Mouse (Mus musculus) MEL (cell line): ENCODE results near the gene Slc44a5. TPM values are rescaled to one million over a fixed set of nuclear protein-coding genes. Genes with fewer than 3 reads are reported as not detected.

Experiments
- DNase-seq: peaks from one replicate; pipeline ENCODE4 v3.0.0; 2011; ENCODE audit warnings: low read depth, low spot score
- H3K27ac ChIP-seq: 2 replicates; pipeline ENCODE4 v1.5.1; 2012; ENCODE audit warnings: low read depth, mild to moderate bottlenecking, control low read depth, low read length, moderate library complexity; ENCODE audit not compliant: control insufficient read depth
- H3K27me3 ChIP-seq, 2 experiments: fragments of 150-350 bp in 1 of 2; sonication (generic) in 1 of 2; 2 replicates each; pipeline ENCODE4 v1.6.1; 2012; ENCODE audit warnings: low read length in 2 of 2, mild to moderate bottlenecking in 2 of 2, improper control_type of control experiment in 1 of 2, moderate library complexity in 1 of 2; ENCODE audit not compliant: insufficient read depth in 2 of 2, control insufficient read depth in 1 of 2
- H3K36me3 ChIP-seq, 2 experiments: 2 replicates each; pipeline ENCODE4 v1.6.1; 2012 to 2014; ENCODE audit warnings: low read length in 2 of 2, improper control_type of control experiment in 1 of 2, inconsistent platforms in 1 of 2, mild to moderate bottlenecking in 1 of 2; ENCODE audit not compliant: insufficient read depth in 2 of 2, control insufficient read depth in 1 of 2
- H3K4me1 ChIP-seq, 2 experiments: fragments of 150-350 bp in 1 of 2; sonication (generic) in 1 of 2; 2 replicates each; pipeline ENCODE4 v1.6.1; 2012; ENCODE audit warnings: low read length in 2 of 2, improper control_type of control experiment in 1 of 2, mild to moderate bottlenecking in 1 of 2; ENCODE audit not compliant: insufficient read depth in 2 of 2, control insufficient read depth in 1 of 2
- H3K4me3 ChIP-seq, 2 experiments: fragments of 150-350 bp in 1 of 2; sonication (generic) in 1 of 2; 2 replicates each; pipeline ENCODE4 v1.5.1; 2012; ENCODE audit warnings: low read depth in 2 of 2, low read length in 2 of 2, mild to moderate bottlenecking in 2 of 2, moderate library complexity in 2 of 2, control low read depth in 1 of 2, improper control_type of control experiment in 1 of 2; ENCODE audit not compliant: control insufficient read depth in 1 of 2, insufficient read depth in 1 of 2
- H3K79me2 ChIP-seq: 2 replicates; pipeline ENCODE4 v1.6.1; 2012; ENCODE audit warnings: mild to moderate bottlenecking, low read length, moderate library complexity; ENCODE audit not compliant: control insufficient read depth, poor library complexity, insufficient read depth
- H3K9ac ChIP-seq: 2 replicates; pipeline ENCODE4 v1.6.1; 2012; ENCODE audit warnings: low read depth, mild to moderate bottlenecking, control low read depth, low read length, moderate library complexity; ENCODE audit not compliant: control insufficient read depth, poor library complexity, severe bottlenecking
- H3K9me3 ChIP-seq: fragments of 150-350 bp; sonication (generic); replicated peaks from 2 replicates; pipeline ENCODE4 v1.6.1; 2012; ENCODE audit warnings: mild to moderate bottlenecking, low read length, improper control_type of control experiment, moderate library complexity; ENCODE audit not compliant: insufficient read depth
- BHLHE40 ChIP-seq: IDR thresholded peaks from 2 replicates; pipeline ENCODE4 v1.6.1; 2012; ENCODE audit warnings: low read depth, mild to moderate bottlenecking, inconsistent platforms, low read length, improper control_type of control experiment, borderline replicate concordance
- CHD1 ChIP-seq: IDR thresholded peaks from 2 replicates; pipeline ENCODE4 v1.6.1; 2012; ENCODE audit warnings: low read depth, mild to moderate bottlenecking, inconsistent platforms, low read length, improper control_type of control experiment
- CTCF ChIP-seq, 3 experiments: IDR thresholded peaks in 2 of 3; conservative IDR thresholded peaks in 1 of 3; 2 replicates each; pipeline ENCODE4 v1.5.1; 2011 to 2012; ENCODE audit warnings: low read length in 3 of 3, low read depth in 2 of 3, mild to moderate bottlenecking in 2 of 3, improper control_type of control experiment in 1 of 3, inconsistent platforms in 1 of 3, mixed read lengths in 1 of 3, moderate library complexity in 1 of 3; ENCODE audit not compliant: control insufficient read depth in 1 of 3, insufficient read depth in 1 of 3, poor library complexity in 1 of 3, severe bottlenecking in 1 of 3
- EP300 ChIP-seq, 2 experiments: IDR thresholded peaks; 2 replicates each; pipeline ENCODE4 v1.6.1; 2011; ENCODE audit warnings: improper control_type of control experiment in 2 of 2, low read length in 2 of 2, low read depth in 1 of 2, mild to moderate bottlenecking in 1 of 2
- GATA1 ChIP-seq: IDR thresholded peaks from 2 replicates; pipeline ENCODE4 v1.6.1; 2011; ENCODE audit warnings: low read depth, low read length, improper control_type of control experiment
- HCFC1 ChIP-seq: IDR thresholded peaks from 2 replicates; pipeline ENCODE4 v1.6.1; 2012; ENCODE audit warnings: low read depth, mild to moderate bottlenecking, inconsistent platforms, low read length, improper control_type of control experiment, moderate library complexity
- KAT2A ChIP-seq: conservative IDR thresholded peaks from 2 replicates; pipeline ENCODE4 v1.6.1; 2012; ENCODE audit warnings: low read depth, low read length, improper control_type of control experiment, inconsistent platforms
- MAX ChIP-seq: IDR thresholded peaks from 2 replicates; pipeline ENCODE4 v1.6.1; 2011; ENCODE audit warnings: low read length, improper control_type of control experiment
- MAZ ChIP-seq: IDR thresholded peaks from 2 replicates; pipeline ENCODE4 v1.6.1; 2012; ENCODE audit warnings: low read depth, mild to moderate bottlenecking, inconsistent platforms, low read length, improper control_type of control experiment
- MEF2A ChIP-seq: IDR thresholded peaks from 2 replicates; pipeline ENCODE4 v1.6.1; 2014; ENCODE audit warnings: low read depth, mild to moderate bottlenecking, inconsistent platforms, low read length, improper control_type of control experiment; ENCODE audit not compliant: poor library complexity, insufficient replicate concordance, severe bottlenecking; ENCODE audit errors: extremely low read depth
- MXI1 ChIP-seq: IDR thresholded peaks from 2 replicates; pipeline ENCODE4 v1.6.1; 2011; ENCODE audit warnings: mild to moderate bottlenecking, low read depth, low read length, improper control_type of control experiment
- MYB ChIP-seq: IDR thresholded peaks from 2 replicates; pipeline ENCODE4 v1.6.1; 2011; ENCODE audit warnings: mild to moderate bottlenecking, low read depth, low read length, improper control_type of control experiment
- NELFE ChIP-seq: IDR thresholded peaks from 2 replicates; pipeline ENCODE4 v1.6.1; 2011; ENCODE audit warnings: low read depth, low read length, improper control_type of control experiment
- NRF1 ChIP-seq: IDR thresholded peaks from 2 replicates; pipeline ENCODE4 v1.6.1; 2014; ENCODE audit warnings: low read depth, mild to moderate bottlenecking, inconsistent platforms, low read length, improper control_type of control experiment, moderate library complexity; ENCODE audit not compliant: poor library complexity, insufficient read depth, severe bottlenecking
- POLR2AphosphoS2 ChIP-seq: IDR thresholded peaks from 2 replicates; pipeline ENCODE4 v1.6.1; 2011; ENCODE audit warnings: low read length, improper control_type of control experiment
- POLR2AphosphoS5 ChIP-seq: IDR thresholded peaks from 2 replicates; pipeline ENCODE4 v1.6.1; 2012; ENCODE audit warnings: low read depth, borderline replicate concordance, mild to moderate bottlenecking, inconsistent platforms, low read length, moderate library complexity, mixed read lengths
- RAD21 ChIP-seq: IDR thresholded peaks from 2 replicates; pipeline ENCODE4 v1.6.1; 2011; ENCODE audit warnings: mild to moderate bottlenecking, low read depth, low read length, improper control_type of control experiment
- TCF12 ChIP-seq: IDR thresholded peaks from 2 replicates; pipeline ENCODE4 v1.6.1; 2014; ENCODE audit warnings: low read depth, mild to moderate bottlenecking, inconsistent platforms, low read length, improper control_type of control experiment, moderate library complexity
- USF2 ChIP-seq, 2 experiments: IDR thresholded peaks; 2 replicates each; pipeline ENCODE4 v1.6.1; 2011 to 2012; ENCODE audit warnings: improper control_type of control experiment in 2 of 2, low read length in 2 of 2, borderline replicate concordance in 1 of 2, inconsistent platforms in 1 of 2, low read depth in 1 of 2, mild to moderate bottlenecking in 1 of 2; ENCODE audit not compliant: insufficient read depth in 1 of 2
- ZC3H11A ChIP-seq: IDR thresholded peaks from 2 replicates; pipeline ENCODE4 v1.6.1; 2012; ENCODE audit warnings: low read depth, mild to moderate bottlenecking, inconsistent platforms, low read length, improper control_type of control experiment
- ZKSCAN1 ChIP-seq: IDR thresholded peaks from 2 replicates; pipeline ENCODE4 v1.6.1; 2012; ENCODE audit warnings: low read depth, mild to moderate bottlenecking, inconsistent platforms, low read length, improper control_type of control experiment, moderate library complexity
- polyA plus RNA-seq, 2 experiments: library from polyadenylated mRNA; stranded (reverse) in 1 of 2; unstranded in 1 of 2; fragments of >175 nt in 1 of 2; fragments of >200 nt in 1 of 2; gene quantifications; 2 replicates each; pipeline versions ENCODE4 v1.2.1 to v1.2.4; 2012; ENCODE audit warnings: low replicate concordance in 2 of 2, low read depth in 1 of 2; ENCODE audit not compliant: insufficient read length in 2 of 2, insufficient read depth in 1 of 2, missing spikeins in 1 of 2
- total RNA-seq: library from RNA; depleted of rRNA; stranded (reverse); fragments of 300-350 nt; gene quantifications from 2 replicates; pipeline ENCODE4 v1.2.3, GENCODE M21; 2012

Slc44a5 gene
- total and polyA plus RNA-seq, 3 experiments, result not detected

GRCm38 (mm10) chr3:154174766-154175165, 201.5 kb downstream of the Slc44a5 start:
- Histone ChIP-seq H3K79me2 (no peaks in the 10 kb centered on the region), H3K36me3 (no peaks in the 10 kb centered on the region), H3K9me3 (no peaks in the 10 kb centered on the region), H3K27me3 (no peaks in the 10 kb centered on the region), H3K27ac (no peak overlapping the region), H3K9ac (no peak overlapping the region), H3K4me3 (no peak overlapping the region), H3K4me1 (peaks cover 0 to 7% of the 10 kb centered on the region in 2 experiments; a peak in 1 of 4 replicates)
- DNase-seq, result no peak
- TF ChIP-seq MYB (no peak), POLR2AphosphoS5 (no peak), TCF12 (no peak), RAD21 (no peak), CHD1 (no peak), CTCF (IDR thresholded peaks at IDR 0.05 in 2 of 3, conservative IDR thresholded peaks at IDR 0.05 in 1 of 3; ENCODE audit: control insufficient read depth in 1 of 3, insufficient read depth in 1 of 3, low read depth in 2 of 3, low read length in 3 of 3, poor library complexity in 1 of 3, severe bottlenecking in 1 of 3) (no peak), GATA1 (no peak), EP300 (IDR thresholded peaks at IDR 0.05; ENCODE audit: low read depth in 1 of 2, low read length in 2 of 2) (no peak), MAX (no peak), MEF2A (no peak), POLR2AphosphoS2 (no peak), ZKSCAN1 (no peak), MAZ (no peak), HCFC1 (no peak), NELFE (no peak), USF2 (IDR thresholded peaks at IDR 0.05; ENCODE audit: borderline replicate concordance in 1 of 2, insufficient read depth in 1 of 2, low read depth in 1 of 2, low read length in 2 of 2) (no peak), KAT2A (no peak), ZC3H11A (no peak), BHLHE40 (no peak), NRF1 (no peak)
- TF ChIP-seq, all 39 proteins: peak for 0

- Histone ChIP-seq H3K4me3 (no peak overlapping the region), H3K9ac (no peak overlapping the region), H3K4me1 (peaks cover 0 to 7% of the 10 kb centered on the region in 2 experiments; a peak in 1 of 4 replicates), H3K79me2 (no peaks in the 10 kb centered on the region), H3K27me3 (no peaks in the 10 kb centered on the region), H3K27ac (no peak overlapping the region), H3K36me3 (no peaks in the 10 kb centered on the region), H3K9me3 (no peaks in the 10 kb centered on the region)
- TF ChIP-seq MXI1 (0 out of 2 replicates have a peak, but pooled peaks have one; percentile 21), MAX (0 out of 2 replicates have a peak, but pooled peaks have one; percentile 37), MYB (no peak)
- DNase-seq, result peak; percentile 55
Observed at GRCm38 (mm10) chr3:154177665-154178305, 204.5 kb downstream of the Slc44a5 start.
